Mouse (Mus musculus) heart, postnatal 14 days (tissue): ENCODE measurements around the gene Pigp. TPM values are rescaled to one million over a fixed set of nuclear protein-coding genes. Genes with fewer than 3 reads are reported as not detected.

Experiments
- DNase-seq, 2 experiments: peaks; one replicate each; pipeline ENCODE4 v3.0.0; 2021 to 2022
- intact Hi-C: fragments of 180-260 bp; cut with DNase I; formaldehyde crosslinking; loops from one replicate; pipeline ENCODE4 v1.15.1; 2025
- long read RNA-seq, 2 experiments: library from polyadenylated mRNA; stranded (forward); transcript quantifications; one replicate each; pipeline ENCODE4 v2.0.0; 2021
- total RNA-seq, 2 experiments: library from RNA; stranded (reverse); gene quantifications; 2 replicates each; pipeline ENCODE4 v1.2.3; 2021

The Pigp gene
- 10 to 100 TPM; 70.4 to 74.2 TPM for total RNA-seq
- long read RNA-seq, experiment 1, transcript Pigp-202 (5 exons, 745 nt), result major isoform, 29 of 39 reads
- long read RNA-seq, experiment 1, partial matches to known transcripts, result 0 of 39 reads
- long read RNA-seq, experiment 1, other reads (novel, unspliced or antisense), result 4 of 39 reads
- long read RNA-seq, experiment 2, transcript Pigp-202 (5 exons, 745 nt), result major isoform, 37 of 50 reads
- long read RNA-seq, experiment 2, transcript Pigp-203 (5 exons, 966 nt), result minor isoform, 5 of 50 reads
- long read RNA-seq, experiment 2, partial matches to known transcripts, result 0 of 50 reads
- long read RNA-seq, experiment 2, other reads (novel, unspliced or antisense), result 4 of 50 reads

DNA sequence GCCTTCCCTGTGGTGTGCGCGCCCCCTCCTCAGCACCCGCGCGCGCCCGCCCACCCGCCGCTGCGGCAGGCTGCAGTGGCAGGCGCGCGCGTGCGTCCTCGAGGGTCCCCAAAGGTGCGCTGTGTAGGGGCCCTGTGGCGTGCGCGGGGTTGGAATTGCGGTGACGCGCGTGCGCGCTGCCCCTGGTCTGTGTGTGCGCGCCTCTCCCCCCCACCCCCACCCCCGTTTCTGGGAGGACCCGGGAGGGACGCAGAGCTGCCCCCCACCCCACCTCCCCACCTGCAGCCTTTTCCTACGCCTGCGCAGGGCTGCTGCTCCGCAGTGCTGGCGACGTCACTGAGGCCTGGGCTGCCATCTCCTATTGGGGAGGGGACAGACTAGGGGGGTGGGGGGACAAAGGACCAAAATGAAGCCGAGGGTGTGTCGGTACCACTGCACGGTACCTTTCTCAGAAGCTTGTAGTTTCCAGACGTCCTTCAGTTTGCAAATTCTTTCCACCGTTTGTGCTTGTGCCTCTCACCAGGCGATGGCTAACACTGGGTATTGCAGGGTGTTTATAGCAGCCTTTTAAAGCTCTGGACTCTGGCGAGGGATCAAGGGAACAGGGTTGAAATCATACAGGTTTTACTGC, at the start of gene Pigp:
Gene Pigp (minus strand): TSS at position 542 of the 631 bp plus-strand sequence.
- intact Hi-C loops, result loop anchor here (2.0 kb wide), 1 partner anchor 59 kb away; the partner anchor contains the start of gene Hlcs
- peak; percentile 55 to 65 for DNase-seq

DNA sequence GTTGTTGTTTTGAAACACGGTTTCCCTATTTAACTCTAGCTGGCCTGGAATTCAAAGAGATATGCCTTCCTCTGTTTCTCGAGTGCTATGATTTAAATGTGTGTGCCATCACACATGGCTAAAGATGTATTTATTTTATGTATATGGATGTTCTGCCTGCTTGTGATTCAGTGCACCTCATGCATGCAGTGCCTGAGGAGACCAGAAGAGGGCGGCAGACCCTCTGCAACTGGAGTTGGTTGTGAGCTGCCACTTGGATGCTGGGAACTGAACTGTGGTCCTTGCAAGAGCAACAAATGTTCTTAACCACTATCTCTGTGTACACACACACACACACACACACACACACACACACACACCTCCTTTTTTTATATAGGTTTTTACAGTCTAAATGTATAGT, 48.9 kb upstream of the Pigp start:
- intact Hi-C loops, result no loop called here

DNA sequence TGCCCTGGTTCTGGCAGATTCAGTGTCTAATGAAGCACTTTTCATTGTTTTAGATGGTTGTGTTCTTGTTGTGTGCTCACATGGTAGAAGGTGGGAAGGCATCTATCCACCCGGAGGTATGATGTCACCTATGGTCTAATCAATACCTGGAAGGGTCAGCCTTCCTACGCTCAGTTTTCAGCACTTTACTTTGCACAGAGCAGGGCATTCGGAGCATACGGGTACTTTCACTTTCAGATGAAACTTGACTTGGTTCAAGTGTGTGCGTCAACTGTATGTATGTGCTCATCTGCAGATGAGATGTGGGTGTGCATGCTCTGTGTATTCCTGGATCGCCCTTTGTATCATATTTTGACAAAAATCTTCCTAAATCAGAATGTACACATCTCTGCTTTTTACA, 42.5 kb upstream of the Pigp start:
- no peak for DNase-seq
- intact Hi-C loops, result no loop called here

More for the DNA sequence above, 48.9 kb upstream of the Pigp start:
- DNase-seq, result no peak

GRCm38 (mm10) chr16:94412760-94413159, 41.1 kb upstream of the Pigp start:
- no peak for DNase-seq
- intact Hi-C loops, result no loop called here

DNA sequence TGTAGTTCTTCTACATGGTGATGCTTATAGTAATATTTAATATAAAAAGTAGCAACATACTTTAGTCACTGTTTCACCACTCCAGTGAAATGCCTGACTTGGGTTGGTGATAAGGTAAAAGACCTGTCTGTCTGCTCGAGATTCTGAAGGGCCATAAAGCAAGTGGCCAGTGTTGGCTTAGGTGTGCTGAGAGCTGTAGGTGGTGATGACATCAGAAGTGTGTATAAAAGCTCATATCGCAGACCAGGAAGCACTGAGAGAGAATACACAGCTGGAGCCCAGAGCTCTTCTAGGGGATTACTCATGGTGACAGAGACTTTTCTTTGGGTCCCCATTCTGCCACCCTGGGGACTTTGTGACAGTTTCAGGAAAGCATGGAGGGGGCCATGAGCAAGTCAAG, 40.6 kb upstream of the Pigp start:
- intact Hi-C loops, result no loop called here
- no peak for DNase-seq

DNA sequence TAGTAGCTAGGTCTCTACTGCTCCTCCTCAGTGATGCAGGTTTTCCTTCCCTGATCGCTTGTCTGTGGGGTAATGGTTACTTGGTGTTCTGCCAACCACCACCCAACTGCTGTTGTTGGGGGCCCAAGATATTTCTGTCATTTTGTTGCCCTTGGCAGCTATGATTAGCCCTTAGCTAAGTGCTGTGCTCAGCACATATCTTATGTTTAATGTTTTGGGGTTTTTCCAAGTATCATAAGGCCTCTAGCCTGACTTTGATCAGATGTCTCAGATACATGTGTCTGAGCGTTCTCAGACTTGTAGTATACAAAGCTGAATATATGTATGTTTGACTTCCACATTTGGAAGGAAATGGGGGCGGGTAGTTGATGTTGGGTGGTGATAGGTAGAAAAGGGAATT, 39.6 kb upstream of the Pigp start:
- intact Hi-C loops, result no loop called here

GRCm38 (mm10) chr16:94402185-94402584, 30.5 kb upstream of the Pigp start:
- peak; percentile 6 to 26 for DNase-seq
- intact Hi-C loops, result no loop called here

More for the DNA sequence above, 39.6 kb upstream of the Pigp start:
- DNase-seq, result no peak

GRCm38 (mm10) chr16:94401636-94402035, 30.0 kb upstream of the Pigp start:
- DNase-seq, result no peak

GRCm38 (mm10) chr16:94399141-94399540, 27.5 kb upstream of the Pigp start:
- intact Hi-C loops, result no loop called here
- no peak for DNase-seq

More at GRCm38 (mm10) chr16:94401636-94402035, 30.0 kb upstream of the Pigp start:
- intact Hi-C loops, result no loop called here

GRCm38 (mm10) chr16:94396641-94397040, 25.0 kb upstream of the Pigp start:
- intact Hi-C loops, result no loop called here
- DNase-seq, result no peak

DNA sequence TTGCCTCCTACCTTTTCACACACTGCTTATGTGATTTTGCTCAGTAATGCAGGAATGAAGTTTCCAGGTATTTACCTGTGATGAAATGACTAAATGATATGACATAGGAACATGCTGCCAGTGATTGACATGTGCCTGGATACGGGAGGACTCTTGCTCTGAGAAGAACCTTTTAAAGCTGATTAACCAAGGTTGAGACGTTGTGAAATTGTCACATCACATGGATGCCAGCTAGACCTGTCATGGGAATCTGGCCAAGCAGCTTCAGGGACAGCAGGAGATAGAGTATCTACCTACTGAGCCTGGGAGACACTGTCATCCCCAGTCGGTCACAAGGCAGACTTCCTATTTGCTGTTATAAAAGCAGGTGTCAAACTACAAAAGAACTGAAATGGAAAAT, 23.4 kb upstream of the Pigp start:
- DNase-seq, result no peak
- intact Hi-C loops, result no loop called here

- no peak for DNase-seq
- intact Hi-C loops, result no loop called here
Observed at GRCm38 (mm10) chr16:94392299-94392698, 20.7 kb upstream of the Pigp start.

DNA sequence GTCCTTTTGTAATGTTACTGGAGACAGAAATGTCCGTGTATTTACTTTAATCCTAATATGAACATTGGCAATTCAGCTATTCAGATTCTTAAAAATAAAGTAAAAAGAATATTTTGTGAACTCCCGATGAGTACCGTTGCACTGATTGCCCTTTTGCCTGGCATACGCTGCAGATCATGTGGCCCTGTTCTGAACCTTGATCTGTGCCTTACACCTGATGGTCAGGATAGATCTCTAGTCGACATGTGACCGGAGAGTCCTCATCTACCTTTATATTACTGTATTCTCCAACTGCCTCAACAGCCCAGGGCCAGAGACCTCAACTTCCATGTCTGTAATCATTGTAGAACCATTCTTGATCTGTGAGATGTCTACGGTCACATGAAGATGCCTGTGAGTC, 16.0 kb upstream of the Pigp start:
- intact Hi-C loops, result no loop called here
- DNase-seq, result no peak

DNA sequence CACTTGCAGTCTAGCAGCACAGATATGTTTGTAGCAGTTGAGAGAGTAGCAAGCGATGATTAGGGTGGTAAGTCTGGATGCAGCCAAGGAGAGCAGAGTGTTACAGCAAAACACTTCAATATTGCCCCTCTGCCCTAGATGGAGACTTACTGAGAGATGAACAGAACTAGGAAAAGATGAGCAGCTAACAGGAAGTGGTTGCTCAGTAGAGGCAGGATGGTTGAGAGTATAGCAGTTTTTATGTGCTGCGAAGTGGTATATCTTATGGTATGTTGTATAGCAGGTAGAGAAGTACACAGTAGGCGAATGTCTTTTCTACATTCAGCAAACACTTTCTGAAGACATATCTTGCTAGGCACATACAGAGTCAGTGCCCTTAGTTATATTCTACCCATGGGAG, 11.6 kb upstream of the Pigp start:
- intact Hi-C loops, result no loop called here
- DNase-seq, result no peak

DNA sequence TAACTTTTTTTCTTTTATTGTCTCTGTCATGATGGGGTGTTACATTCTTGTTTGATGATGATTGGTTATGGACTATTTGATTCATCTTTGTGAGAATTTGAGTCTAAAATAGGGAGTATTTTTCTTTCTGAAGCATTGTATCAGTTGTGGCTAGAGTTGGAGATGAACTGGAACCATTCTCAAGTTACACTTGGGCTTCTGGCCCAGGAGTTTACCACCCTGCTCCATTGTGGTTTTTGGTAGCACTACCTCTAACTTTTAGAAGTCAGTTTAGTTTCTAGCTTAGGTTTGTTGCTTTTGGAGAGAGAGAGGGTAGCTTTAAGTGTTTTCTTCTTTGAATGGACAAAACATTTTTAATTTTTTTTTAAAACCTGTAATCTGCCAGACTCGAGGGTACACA, 7.7 kb upstream of the Pigp start:
- intact Hi-C loops, result no loop called here
- DNase-seq, result no peak

DNA sequence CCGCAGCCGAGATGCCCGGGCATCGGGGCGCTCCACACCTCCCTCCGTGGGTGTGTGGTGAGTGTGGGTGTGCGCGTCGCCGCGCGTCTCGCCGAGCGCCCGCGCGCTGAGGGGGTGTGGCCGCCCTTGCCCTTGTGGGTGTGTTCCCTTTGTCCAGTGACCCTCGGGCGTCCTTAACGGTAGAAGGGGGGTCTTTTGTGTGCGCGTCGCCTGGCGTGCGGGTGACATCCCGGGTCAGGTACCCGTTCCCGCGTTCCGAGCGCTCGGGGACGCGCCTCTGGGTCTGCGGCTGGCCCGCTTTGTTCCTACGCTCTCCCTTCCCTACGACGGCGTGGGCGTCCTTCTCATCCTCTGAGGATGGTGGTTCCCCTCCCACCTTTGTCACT, 734 bp downstream of the Pigp start:
- peak in 1 of 2 experiments; percentile 79 for DNase-seq
- intact Hi-C loops, result loop anchor here (2.0 kb wide), 1 partner anchor 58 kb away; the partner anchor contains the start of gene Hlcs

DNA sequence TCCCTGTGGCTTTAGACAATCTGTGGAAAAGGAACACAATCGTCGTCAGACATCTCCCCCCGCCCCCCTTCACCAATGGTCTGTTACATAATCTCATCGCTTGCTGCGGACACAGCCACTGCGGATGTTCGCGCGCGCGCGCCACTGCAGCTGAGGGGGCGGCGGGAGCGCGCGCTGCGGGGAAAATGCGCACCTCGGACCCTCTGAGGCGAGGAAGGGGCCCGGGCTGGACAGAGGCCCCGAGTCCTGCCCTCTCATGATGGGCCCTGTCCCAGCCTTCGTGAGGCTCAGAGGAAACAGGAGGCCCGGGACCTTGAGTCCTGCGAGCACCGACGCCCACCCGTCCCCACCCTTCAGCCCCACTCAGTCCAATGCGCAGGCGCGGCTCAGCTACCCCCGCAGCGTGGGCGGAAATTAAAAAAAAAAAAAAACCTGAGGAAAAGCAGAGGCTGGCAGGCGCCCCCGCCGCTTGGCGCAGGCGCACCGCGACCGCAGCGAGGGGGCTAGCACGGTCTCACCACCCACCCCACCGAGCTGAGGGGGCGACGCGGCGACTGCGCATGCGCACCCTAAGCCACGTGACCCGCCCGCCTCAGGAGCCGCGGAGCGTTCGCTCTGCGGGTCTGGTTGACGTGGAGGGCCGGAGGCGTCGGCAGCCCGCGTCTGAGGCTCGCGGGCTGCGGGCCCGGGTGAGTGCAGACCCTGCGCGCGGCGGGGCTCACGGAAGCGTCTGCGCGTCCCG, 1.3 kb downstream of the Pigp start, which contains the start of gene Ttc3:
Gene Ttc3 (plus strand): TSS at position 446 of the 742 bp plus-strand sequence.
- DNase-seq, result peak; percentile 96 to 97
- intact Hi-C loops, result loop anchor here (2.0 kb wide), 1 partner anchor 58 kb away; the partner anchor contains the start of gene Hlcs

- intact Hi-C loops, result loop anchor here (2.0 kb wide), 1 partner anchor 57 kb away; the partner anchor contains the start of gene Hlcs
- no peak for DNase-seq
Observed at GRCm38 (mm10) chr16:94369596-94370172, 2.0 kb downstream of the Pigp start.

DNA sequence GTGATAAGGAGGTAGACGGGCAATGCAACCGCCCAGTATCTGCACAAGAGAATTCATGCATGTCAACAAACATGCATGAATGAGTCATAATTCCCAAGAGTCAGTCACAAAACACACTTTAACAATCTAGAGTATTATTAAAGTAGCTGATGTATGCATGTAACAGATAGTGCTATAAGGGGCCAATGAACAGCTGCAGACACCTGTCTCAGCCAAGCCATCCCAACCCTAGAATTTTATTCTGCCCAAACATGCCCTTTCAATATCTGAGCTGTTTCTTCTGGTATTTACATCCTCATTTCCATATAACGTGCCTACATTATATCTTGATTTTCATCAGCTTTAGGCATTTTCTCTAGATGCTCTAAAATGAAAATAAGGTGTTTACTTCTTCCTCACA, 6.2 kb downstream of the Pigp start:
- intact Hi-C loops, result no loop called here
- DNase-seq, result no peak

DNA sequence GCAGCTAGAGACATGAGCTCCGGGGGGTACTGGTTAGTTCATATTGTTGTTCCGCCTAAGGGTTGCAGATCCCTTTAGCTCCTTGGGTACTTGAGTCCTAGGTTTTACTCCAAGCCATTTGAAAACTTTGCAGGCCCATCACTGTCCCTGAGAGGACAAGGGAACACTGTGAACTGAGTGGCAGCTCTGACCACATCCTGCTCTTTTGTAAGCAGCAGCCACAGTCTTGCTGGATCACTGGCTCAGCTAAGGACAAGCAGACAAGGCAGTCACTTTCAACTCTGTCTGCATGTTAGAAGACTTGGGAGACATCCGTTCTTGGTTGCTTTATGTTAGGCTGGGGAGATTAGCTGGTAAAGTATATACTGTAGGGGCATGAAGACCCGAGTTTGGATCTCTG, 7.8 kb downstream of the Pigp start:
- intact Hi-C loops, result no loop called here
- DNase-seq, result no peak
